ENCODE assay signal across 24 mouse cellular contexts in genomic region chr1:181484696-181485095, GRCm38 (mm10). TPM values are rescaled to one million over a fixed set of nuclear protein-coding genes. Genes with fewer than 3 reads are reported as not detected.
DNase-seq lines count a peak whose midpoint lies in the region; ATAC-seq and TF ChIP-seq lines count a peak whose summit lies in the region.
"Had no signal": no experiment of that assay in that cellular context is flagged by ENCODE, and none has a peak within 500 bp of the region (broad histone marks: within the 10 kb centered on the region; RNA-seq: fewer than 3 reads in every experiment).

No protein-coding gene starts in this region.

- no peak overlapping the region for H3K4me2 ChIP-seq in hindbrain, embryonic 16.5 days (ENCODE audit: low read length)
- H3K4me2 ChIP-seq in midbrain, embryonic 14.5 days (ENCODE audit: low read length), result no peak overlapping the region
- H3K4me2 ChIP-seq in midbrain, embryonic 13.5 days (replicated peaks), result no peak overlapping the region
- peak overlapping the region; percentile 4 for H3K4me2 ChIP-seq in myocyte (ENCODE audit: low read depth)
- H3K4me2 ChIP-seq in intestine, postnatal 0 days (replicated peaks; ENCODE audit: low read depth), result no peak overlapping the region
- H3K4me2 ChIP-seq: forebrain, embryonic 15.5 days had no signal

- 52% methylated on average over 5 of the region's 5 CpGs for whole genome bisulfite sequencing in hindbrain, embryonic 16.5 days
- 82% methylated on average over 5 of the region's 5 CpGs for WGBS in hindbrain, embryonic 10.5 days
- WGBS in midbrain, embryonic 14.5 days, result 80% methylated on average over 5 of the region's 5 CpGs
- WGBS in midbrain, embryonic 13.5 days, result 73% methylated on average over 5 of the region's 5 CpGs
- WGBS in intestine, postnatal 0 days, result 71% methylated on average over 5 of the region's 5 CpGs

- peaks cover 2% of the 10 kb centered on the region; the same call in 1 of the 2 replicates for H3K4me1 ChIP-seq in hindbrain, embryonic 16.5 days (ENCODE audit: control insufficient read depth, insufficient read depth, low read depth, low read length)
- no peaks in the 10 kb centered on the region for H3K4me1 ChIP-seq in hindbrain, embryonic 10.5 days (replicated peaks)
- no peaks in the 10 kb centered on the region; the same call in 1 of the 2 replicates for H3K4me1 ChIP-seq in midbrain, embryonic 14.5 days (ENCODE audit: control insufficient read depth, insufficient read depth, low read length)
- H3K4me1 ChIP-seq in midbrain, embryonic 13.5 days (replicated peaks), result peaks cover 7% of the 10 kb centered on the region
- H3K4me1 ChIP-seq in intestine, postnatal 0 days (replicated peaks; ENCODE audit: control insufficient read depth, insufficient read depth, low read length), result no peaks in the 10 kb centered on the region
- H3K4me1 ChIP-seq: embryonic facial prominence, embryonic 10.5 days; heart, embryonic 10.5 days had no signal

- no peaks in the 10 kb centered on the region for H3K36me3 ChIP-seq in hindbrain, embryonic 16.5 days (ENCODE audit: control insufficient read depth, insufficient read depth, low read length)
- H3K36me3 ChIP-seq in hindbrain, embryonic 10.5 days, result no peaks in the 10 kb centered on the region
- H3K36me3 ChIP-seq in midbrain, embryonic 14.5 days (ENCODE audit: control insufficient read depth, insufficient read depth, low read length), result no peaks in the 10 kb centered on the region
- no peaks in the 10 kb centered on the region for H3K36me3 ChIP-seq in midbrain, embryonic 13.5 days
- H3K36me3 ChIP-seq in myocyte (ENCODE audit: control insufficient read depth, insufficient read depth), result no peaks in the 10 kb centered on the region
- no peaks in the 10 kb centered on the region for H3K36me3 ChIP-seq in intestine, postnatal 0 days (ENCODE audit: control insufficient read depth, insufficient read depth)
- H3K36me3 ChIP-seq: embryonic facial prominence, embryonic 10.5 days; forebrain, embryonic 15.5 days; heart, embryonic 10.5 days; midbrain, embryonic 10.5 days had no signal

- no peak overlapping the region for H3ac ChIP-seq in myocyte (ENCODE audit: control insufficient read depth, insufficient read length)

- no peak overlapping the region for H3K4me3 ChIP-seq in hindbrain, embryonic 16.5 days (ENCODE audit: low read length)
- no peak overlapping the region for H3K4me3 ChIP-seq in hindbrain, embryonic 10.5 days
- no peak overlapping the region for H3K4me3 ChIP-seq in midbrain, embryonic 14.5 days (replicated peaks; ENCODE audit: low read depth, low read length)
- H3K4me3 ChIP-seq in midbrain, embryonic 13.5 days (replicated peaks), result no peak overlapping the region
- H3K4me3 ChIP-seq in myocyte, result no peak overlapping the region
- H3K4me3 ChIP-seq in intestine, postnatal 0 days (ENCODE audit: low read depth, low read length), result no peak overlapping the region
- H3K4me3 ChIP-seq: embryonic facial prominence, embryonic 10.5 days; forebrain, embryonic 15.5 days; heart, embryonic 10.5 days; midbrain, embryonic 10.5 days had no signal

- peak; percentile 72; the same call in 1 of the 2 replicates for ATAC-seq in hindbrain, embryonic 16.5 days
- no peak for ATAC-seq in midbrain, embryonic 14.5 days (ENCODE audit: low FRiP score, low TSS enrichment)
- no peak for ATAC-seq in midbrain, embryonic 13.5 days
- ATAC-seq in intestine, postnatal 0 days, result no peak
- ATAC-seq: activated CD4-positive, CD25-positive, alpha-beta regulatory T cell, adult 4 months; CD4-positive, CD25-positive, alpha-beta regulatory T cell, adult 4 months; forebrain, embryonic 15.5 days had no signal

- no peak overlapping the region for H3K9ac ChIP-seq in hindbrain, embryonic 16.5 days (ENCODE audit: low read depth, low read length)
- H3K9ac ChIP-seq in midbrain, embryonic 14.5 days (replicated peaks; ENCODE audit: low read length), result no peak overlapping the region
- H3K9ac ChIP-seq in midbrain, embryonic 13.5 days (replicated peaks), result no peak overlapping the region
- no peak overlapping the region for H3K9ac ChIP-seq in intestine, postnatal 0 days (ENCODE audit: low read depth, low read length)
- H3K9ac ChIP-seq: forebrain, embryonic 15.5 days; liver, embryonic 14.5 days had no signal

- TF ChIP-seq CTCF in intestine, postnatal 0 days (IDR thresholded peaks at IDR 0.05; ENCODE audit: low read depth), result no peak

- DNase-seq in cerebellum, postnatal 14 days, result peak; percentile 18 to 27
- no peak for DNase-seq in cerebellum, postnatal 36 days
- DNase-seq in hindbrain, embryonic 10.5 days (ENCODE audit: low spot score), result no peak
- DNase-seq in midbrain, embryonic 14.5 days, result peak; percentile 18
- DNase-seq: adrenal gland, postnatal 14 days; cerebellum, adult 11-12 months; gastrocnemius, postnatal 36 days; kidney, adult 18-20 months; spleen, adult 18-20 months; thymus, postnatal 4 days had no signal

- no peak for TF ChIP-seq POLR2A in myocyte (IDR thresholded peaks at IDR 0.05; ENCODE audit: insufficient read length, low read depth)

- no peak overlapping the region for H3K27ac ChIP-seq in hindbrain, embryonic 16.5 days (ENCODE audit: low read depth, low read length)
- H3K27ac ChIP-seq in hindbrain, embryonic 10.5 days, result no peak overlapping the region
- no peak overlapping the region for H3K27ac ChIP-seq in midbrain, embryonic 14.5 days (replicated peaks; ENCODE audit: low read depth, low read length)
- H3K27ac ChIP-seq in midbrain, embryonic 13.5 days, result no peak overlapping the region
- H3K27ac ChIP-seq in intestine, postnatal 0 days (ENCODE audit: low read depth, low read length), result no peak overlapping the region
- H3K27ac ChIP-seq: embryonic facial prominence, embryonic 10.5 days; forebrain, embryonic 15.5 days; heart, embryonic 10.5 days; kidney, postnatal 0 days; liver, embryonic 14.5 days; macrophage; midbrain, embryonic 10.5 days had no signal

- H3K9me3 ChIP-seq in hindbrain, embryonic 16.5 days (ENCODE audit: control insufficient read depth, low read length), result no peaks in the 10 kb centered on the region
- H3K9me3 ChIP-seq in hindbrain, embryonic 10.5 days, result no peaks in the 10 kb centered on the region
- no peaks in the 10 kb centered on the region for H3K9me3 ChIP-seq in midbrain, embryonic 14.5 days (ENCODE audit: control insufficient read depth, low read length)
- no peaks in the 10 kb centered on the region for H3K9me3 ChIP-seq in midbrain, embryonic 13.5 days
- no peaks in the 10 kb centered on the region for H3K9me3 ChIP-seq in intestine, postnatal 0 days (ENCODE audit: control insufficient read depth)
- H3K9me3 ChIP-seq: embryonic facial prominence, embryonic 10.5 days; forebrain, embryonic 15.5 days; heart, embryonic 10.5 days; midbrain, embryonic 10.5 days had no signal

- H3K79me2 ChIP-seq in myocyte (ENCODE audit: control insufficient read depth, insufficient read depth), result no peaks in the 10 kb centered on the region

- H3K27me3 ChIP-seq in hindbrain, embryonic 16.5 days (replicated peaks; ENCODE audit: control insufficient read depth, insufficient read depth, low read length), result no peaks in the 10 kb centered on the region
- no peaks in the 10 kb centered on the region for H3K27me3 ChIP-seq in hindbrain, embryonic 10.5 days (ENCODE audit: insufficient read depth, poor library complexity, severe bottlenecking)
- no peaks in the 10 kb centered on the region for H3K27me3 ChIP-seq in midbrain, embryonic 14.5 days (ENCODE audit: control insufficient read depth, insufficient read depth, low read length)
- H3K27me3 ChIP-seq in midbrain, embryonic 13.5 days, result no peaks in the 10 kb centered on the region
- H3K27me3 ChIP-seq in myocyte (ENCODE audit: control insufficient read depth, insufficient read depth, insufficient read length), result no peaks in the 10 kb centered on the region
- H3K27me3 ChIP-seq in intestine, postnatal 0 days (replicated peaks; ENCODE audit: control insufficient read depth, insufficient read depth, low read length), result no peaks in the 10 kb centered on the region
- H3K27me3 ChIP-seq: forebrain, embryonic 15.5 days had no signal

TF ChIP-seq in myocyte, 11 proteins besides CTCF, POLR2A, EP300 and RAD21:
- no peak for TF ChIP-seq MYOG (IDR thresholded peaks at IDR 0.05; ENCODE audit: control insufficient read depth in 1 of 3, insufficient read depth in 1 of 3, insufficient read length in 2 of 3, low read depth in 2 of 3)
- no peak for TF ChIP-seq TCF12 (IDR thresholded peaks at IDR 0.05; ENCODE audit: insufficient read depth, poor library complexity, severe bottlenecking)
- TF ChIP-seq MYOD1 (IDR thresholded peaks at IDR 0.05; ENCODE audit: control insufficient read depth in 1 of 3, insufficient read length in 2 of 3, low read depth in 2 of 3), result no peak
- no peak for TF ChIP-seq REST (IDR thresholded peaks at IDR 0.05; ENCODE audit: insufficient read depth, insufficient read length)
- TF ChIP-seq TCF3 (IDR thresholded peaks at IDR 0.05; ENCODE audit: insufficient read length, low read depth), result no peak
- TF ChIP-seq USF1 (IDR thresholded peaks at IDR 0.05; ENCODE audit: low read depth), result no peak
- TF ChIP-seq POLR2AphosphoS2 (IDR thresholded peaks at IDR 0.05; ENCODE audit: insufficient read length, low read depth), result no peak
- no peak for TF ChIP-seq SRF (IDR thresholded peaks at IDR 0.05; ENCODE audit: control insufficient read depth, insufficient read length, low read depth)
- no peak for TF ChIP-seq E2F4 (IDR thresholded peaks at IDR 0.05; ENCODE audit: insufficient read depth)
- no peak for TF ChIP-seq MAX (IDR thresholded peaks at IDR 0.05; ENCODE audit: low read depth)

RNA-seq across cellular contexts. Expression of gene Ccdc121, which starts 26.6 kb away (rescaled TPM):
- polyA plus RNA-seq in hindbrain, embryonic 16.5 days (2015; fragmentation: Nextera tagmentation; extraction: Ambion mirVana), result 0.11 and 0.19 TPM in 2 replicates
- polyA plus RNA-seq in hindbrain, embryonic 10.5 days (2016; fragmentation: Nextera tagmentation; extraction: Ambion mirVana), result 0.10 and 0.11 TPM in 2 replicates
- polyA plus RNA-seq in midbrain, embryonic 14.5 days (2014; fragmentation: Nextera tagmentation; extraction: Ambion mirVana), result 0.12 and 0.18 TPM in 2 replicates
- polyA plus RNA-seq in midbrain, embryonic 13.5 days (2015; fragmentation: Nextera tagmentation; extraction: Ambion mirVana), result not detected in 2 replicates
- polyA plus RNA-seq in myocyte (2012; fragmentation: generic; extraction: Trizol), result not detected
- polyA plus RNA-seq in intestine, postnatal 0 days (2015; fragmentation: Nextera tagmentation; extraction: Ambion mirVana), result not detected in 2 replicates
- polyA plus RNA-seq: activated CD4-positive, CD25-positive, alpha-beta regulatory T cell, adult 4 months; CD4-positive, CD25-positive, alpha-beta regulatory T cell, adult 4 months; heart, embryonic 10.5 days; liver, embryonic 14.5 days; macrophage; stomach, embryonic 14.5 days had no signal

Comparison
In these comparisons a context has a peak if more than half of its experiments do, and no peak if none do; other contexts are left out.
1. DNase-seq: peak in cerebellum, postnatal 14 days (2 of 2) and midbrain, embryonic 14.5 days (single experiment); none in cerebellum, postnatal 36 days (0 of 2) and hindbrain, embryonic 10.5 days (single experiment).